Mouse (Mus musculus) liver, embryonic 11.5 days (tissue): ENCODE data around the gene Lpcat3. TPM values are rescaled to one million over a fixed set of nuclear protein-coding genes. Genes with fewer than 3 reads are reported as not detected.

Experiments
- ATAC-seq: fragments of 200-750 bp; cut with Nextera tagmentation; replicated peaks from 2 replicates; pipeline ENCODE4 v1.8.0; 2017; ENCODE audit warnings: moderate number of reproducible peaks, mild to moderate bottlenecking, moderate TSS enrichment, moderate library complexity; ENCODE audit not compliant: low FRiP score
- DNase-seq: peaks from one replicate; pipeline ENCODE4 v3.0.0-alpha.2; 2017; ENCODE audit warnings: low spot score
- H3K27ac ChIP-seq: fragments of 300-500 bp; sonication (generic); 2 replicates; pipeline ENCODE4 v1.5.1; 2014; ENCODE audit warnings: mild to moderate bottlenecking, low read depth, low read length, control low read depth
- H3K27me3 ChIP-seq: fragments of 300-500 bp; sonication (generic); replicated peaks from 2 replicates; pipeline ENCODE4 v1.6.1; 2014; ENCODE audit warnings: low read length, mixed read lengths; ENCODE audit not compliant: control insufficient read depth, insufficient read depth
- H3K36me3 ChIP-seq: fragments of 300-500 bp; sonication (generic); 2 replicates; pipeline ENCODE4 v1.6.1; 2014; ENCODE audit warnings: mild to moderate bottlenecking, low read length, moderate library complexity, mixed read lengths; ENCODE audit not compliant: control insufficient read depth, insufficient read depth
- H3K4me1 ChIP-seq: fragments of 300-500 bp; sonication (generic); replicated peaks from 2 replicates; pipeline ENCODE4 v1.6.1; 2014; ENCODE audit warnings: low read length, mixed read lengths; ENCODE audit not compliant: control insufficient read depth, insufficient read depth
- H3K4me2 ChIP-seq: fragments of 300-500 bp; sonication (generic); 2 replicates; pipeline ENCODE4 v1.6.1; 2014; ENCODE audit warnings: mild to moderate bottlenecking, control low read depth, moderate library complexity
- H3K4me3 ChIP-seq: fragments of 300-500 bp; sonication (generic); 2 replicates; pipeline ENCODE4 v1.5.1; 2014; ENCODE audit warnings: low read depth, low read length, control low read depth
- H3K9ac ChIP-seq: fragments of 300-500 bp; sonication (generic); 2 replicates; pipeline ENCODE4 v1.6.1; 2014; ENCODE audit warnings: low read depth, low read length, control low read depth
- H3K9me3 ChIP-seq: fragments of 300-500 bp; sonication (generic); 2 replicates; pipeline ENCODE4 v1.6.1; 2016; ENCODE audit warnings: low read length, inconsistent platforms, mixed read lengths; ENCODE audit not compliant: control insufficient read depth
- WGBS: fragments of 180-500 bp; shearing (Covaris S2); extraction: QIAGEN DNeasy Blood & Tissue Kit; methylation state at CpG from one replicate; pipeline ENCODE4 v1.1.7; 2014; 5-methylcytosine and 5-hydroxymethylcytosine counted together
- polyA plus RNA-seq: library from polyadenylated mRNA; unstranded; fragments of >200 nt; fragmentation: Nextera tagmentation; extraction: Ambion mirVana; gene quantifications from 2 replicates; pipeline ENCODE4 v1.2.1, GENCODE M21; 2014

Gene Lpcat3
- polyA plus RNA-seq, 1 experiment from 2014 or later = 84.2 TPM

- H3K4me2 ChIP-seq = no peak overlapping the region
- no peaks in the 10 kb centered on the region for H3K9me3 ChIP-seq
- no peak overlapping the region for H3K4me3 ChIP-seq
- no peaks in the 10 kb centered on the region for H3K27me3 ChIP-seq
- H3K4me1 ChIP-seq = peaks cover 6% of the 10 kb centered on the region
- H3K36me3 ChIP-seq = peaks cover 3% of the 10 kb centered on the region; the same call in 1 of the 2 replicates
- 89% methylated on average over 15 of the region's 15 CpGs for WGBS
- DNase-seq (no peak), ATAC-seq (no peak)
- no peak overlapping the region for H3K9ac ChIP-seq
- H3K27ac ChIP-seq = no peak overlapping the region
Observed at GRCm38 (mm10) chr6:124694166-124694955, 31.5 kb downstream of the Lpcat3 start.

DNA sequence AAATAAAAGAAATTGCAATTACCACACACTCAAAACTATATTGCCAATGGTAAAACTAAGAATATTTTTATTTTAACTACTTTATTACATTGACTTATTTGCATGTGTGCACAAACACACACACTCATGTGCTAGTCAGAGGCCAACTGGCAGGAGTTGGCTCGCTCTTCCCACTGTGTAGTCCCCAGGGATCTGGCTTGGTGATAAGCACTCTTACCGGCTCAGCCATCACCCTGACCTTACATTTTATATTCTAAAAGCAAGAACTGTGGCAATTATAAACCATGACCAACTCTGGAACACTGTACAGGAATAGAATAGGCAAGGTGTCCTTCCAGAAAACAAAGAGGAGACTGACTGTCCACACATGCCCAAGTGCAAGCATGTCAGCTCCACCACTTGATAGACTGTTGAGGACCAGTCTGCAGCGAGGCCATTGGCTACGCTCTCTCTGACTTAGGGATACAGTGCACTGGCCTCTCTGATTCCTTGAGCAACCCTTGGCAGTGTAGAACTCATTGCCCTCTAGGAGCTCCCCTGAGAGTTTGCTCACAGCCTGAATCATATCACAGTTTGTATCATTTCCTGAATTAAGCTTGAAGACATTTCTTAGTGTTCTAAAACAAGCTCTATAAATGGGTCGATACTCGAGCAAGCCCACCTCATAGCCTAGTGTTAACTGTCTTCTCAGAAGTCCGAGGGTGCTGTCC lies 33.8 kb downstream of the Lpcat3 start:
- H3K9me3 ChIP-seq = no peaks in the 10 kb centered on the region
- ATAC-seq (no peak), DNase-seq (no peak)
- no peaks in the 10 kb centered on the region for H3K27me3 ChIP-seq
- H3K4me1 ChIP-seq = peaks cover 6% of the 10 kb centered on the region; the same call in 1 of the 2 replicates
- no peak overlapping the region for H3K4me2 ChIP-seq
- H3K36me3 ChIP-seq = peaks cover 7% of the 10 kb centered on the region; the same call in 1 of the 2 replicates
- WGBS = 87% methylated on average over 7 of the region's 7 CpGs
- H3K9ac ChIP-seq = no peak overlapping the region
- no peak overlapping the region for H3K27ac ChIP-seq
- H3K4me3 ChIP-seq = no peak overlapping the region

GRCm38 (mm10) chr6:124698751-124699150 lies 35.9 kb downstream of the Lpcat3 start:
- Histone ChIP-seq H3K36me3 (peaks cover 24% of the 10 kb centered on the region), H3K27ac (no peak overlapping the region), H3K4me3 (no peak overlapping the region), H3K4me1 (peaks cover 4% of the 10 kb centered on the region; the same call in 1 of the 2 replicates), H3K27me3 (no peaks in the 10 kb centered on the region), H3K9me3 (no peaks in the 10 kb centered on the region), H3K9ac (no peak overlapping the region), H3K4me2 (no peak overlapping the region)
- whole genome bisulfite sequencing = 82% methylated on average over 6 of the region's 6 CpGs
- no peak for ATAC-seq
- DNase-seq = no peak

DNA sequence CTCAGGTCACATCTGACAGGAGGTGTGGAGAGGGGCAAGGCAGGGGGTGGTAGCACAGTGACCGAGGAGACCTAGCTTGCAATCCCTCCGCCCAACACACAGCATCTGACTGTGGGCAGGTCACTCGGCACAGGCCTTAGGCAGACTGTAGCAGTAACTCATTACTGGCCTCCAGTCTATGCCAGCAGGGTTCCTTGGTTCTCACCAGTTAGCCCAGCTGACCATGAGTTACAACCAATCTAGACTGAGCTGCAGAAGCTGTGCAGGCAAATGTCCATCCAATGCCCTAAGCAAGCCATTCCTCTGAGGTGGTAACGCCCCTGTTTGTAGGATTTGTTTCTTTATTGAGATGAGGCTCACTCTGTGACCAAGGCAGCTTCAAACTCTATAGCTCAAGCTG lies 36.5 kb downstream of the Lpcat3 start:
- Histone ChIP-seq H3K4me1 (0 out of 2 replicates have a peak, but pooled peaks cover 4% of the 10 kb centered on the region), H3K4me3 (no peak overlapping the region), H3K27ac (no peak overlapping the region), H3K4me2 (no peak overlapping the region), H3K9ac (no peak overlapping the region), H3K27me3 (no peaks in the 10 kb centered on the region), H3K9me3 (no peaks in the 10 kb centered on the region), H3K36me3 (peaks cover 29% of the 10 kb centered on the region)
- WGBS = 92% methylated on average over 4 of the region's 4 CpGs
- ATAC-seq = no peak
- no peak for DNase-seq

GRCm38 (mm10) chr6:124699962-124700610 lies 37.3 kb downstream of the Lpcat3 start:
- H3K27me3 ChIP-seq = no peaks in the 10 kb centered on the region
- no peak overlapping the region for H3K27ac ChIP-seq
- peaks cover 36% of the 10 kb centered on the region for H3K36me3 ChIP-seq
- no peak for DNase-seq
- no peak overlapping the region for H3K4me3 ChIP-seq
- ATAC-seq = no peak
- 84% methylated on average over 11 of the region's 11 CpGs for WGBS
- no peak overlapping the region for H3K4me2 ChIP-seq
- no peaks in the 10 kb centered on the region for H3K4me1 ChIP-seq
- H3K9me3 ChIP-seq = no peaks in the 10 kb centered on the region
- no peak overlapping the region for H3K9ac ChIP-seq

DNA sequence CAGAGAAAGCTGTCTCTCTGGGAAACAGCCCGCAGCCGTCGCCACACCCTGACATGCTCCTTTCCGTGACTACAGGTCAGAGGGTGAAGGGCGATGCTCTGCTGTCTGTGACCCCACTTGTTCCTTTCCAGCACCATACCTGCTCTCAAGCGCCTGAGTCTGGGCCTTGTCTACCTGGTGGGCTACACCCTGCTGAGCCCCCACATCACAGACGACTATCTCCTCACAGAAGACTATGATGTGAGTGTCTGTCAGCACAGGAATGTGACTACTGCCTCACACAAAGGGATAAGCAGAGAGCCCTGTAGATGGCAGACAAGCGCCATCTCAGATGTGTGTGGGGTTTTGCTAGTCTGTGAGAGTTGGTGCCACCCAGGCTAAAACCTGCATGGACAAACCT lies 38.5 kb downstream of the Lpcat3 start:
- H3K9me3 ChIP-seq = no peaks in the 10 kb centered on the region
- no peaks in the 10 kb centered on the region for H3K27me3 ChIP-seq
- no peak for DNase-seq
- H3K27ac ChIP-seq = no peak overlapping the region
- H3K36me3 ChIP-seq = peaks cover 39% of the 10 kb centered on the region
- ATAC-seq = 0 out of 2 replicates have a peak, but pooled peaks have one; percentile 13
- no peaks in the 10 kb centered on the region for H3K4me1 ChIP-seq
- H3K9ac ChIP-seq = no peak overlapping the region
- H3K4me2 ChIP-seq = no peak overlapping the region
- 88% methylated on average over 8 of the region's 8 CpGs for WGBS
- H3K4me3 ChIP-seq = no peak overlapping the region

GRCm38 (mm10) chr6:124702102-124702783 lies 39.4 kb downstream of the Lpcat3 start:
- Histone ChIP-seq H3K27me3 (no peaks in the 10 kb centered on the region), H3K27ac (no peak overlapping the region), H3K36me3 (peaks cover 40% of the 10 kb centered on the region), H3K4me3 (no peak overlapping the region), H3K4me1 (no peaks in the 10 kb centered on the region), H3K4me2 (no peak overlapping the region), H3K9me3 (no peaks in the 10 kb centered on the region), H3K9ac (no peak overlapping the region)
- no peak for DNase-seq
- ATAC-seq = peak; percentile 13; the same call in 1 of the 2 replicates
- 87% methylated on average over 17 of the region's 17 CpGs for WGBS

DNA sequence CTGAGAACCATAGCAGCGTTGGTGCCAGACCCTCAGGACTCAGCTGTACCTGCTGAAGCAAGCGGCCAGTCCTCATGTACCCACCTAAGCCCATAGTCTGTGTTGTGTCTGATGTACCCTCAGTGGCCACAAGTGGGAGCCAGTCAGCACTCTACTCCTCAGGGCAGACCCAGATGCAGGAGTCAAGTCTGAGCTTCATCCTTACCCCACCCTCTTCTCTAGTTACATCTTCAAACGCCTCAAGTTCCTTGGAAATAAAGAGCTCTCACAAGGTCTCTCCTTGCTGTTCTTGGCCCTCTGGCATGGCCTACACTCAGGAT lies 39.9 kb downstream of the Lpcat3 start:
- whole genome bisulfite sequencing = 49% methylated on average over 3 of the region's 3 CpGs
- H3K36me3 ChIP-seq = peaks cover 44% of the 10 kb centered on the region
- H3K4me2 ChIP-seq = no peak overlapping the region
- ATAC-seq = peak; percentile 69
- H3K4me3 ChIP-seq = no peak overlapping the region
- H3K9ac ChIP-seq = no peak overlapping the region
- no peaks in the 10 kb centered on the region for H3K4me1 ChIP-seq
- H3K9me3 ChIP-seq = no peaks in the 10 kb centered on the region
- no peaks in the 10 kb centered on the region for H3K27me3 ChIP-seq
- no peak overlapping the region for H3K27ac ChIP-seq
- DNase-seq = no peak
